Mouse (Mus musculus) naive thymus-derived CD4-positive, alpha-beta T cell, adult 2 months (primary cell): ENCODE measurements around the gene Rbm26.

Experiments
- DNase-seq: peaks from one replicate; pipeline ENCODE4 v3.0.0-alpha.2; 2011; ENCODE audit warnings: low read depth

The Rbm26 gene

GRCm38 (mm10) chr14:105177238-105177693, at the start of gene Rbm26:
Rbm26 (minus strand) TSS chr14:105177327.
- DNase-seq: peak; percentile 97

GRCm38 (mm10) chr14:105225790-105226189, 48.7 kb upstream of the Rbm26 start:
- DNase-seq: peak; percentile 9

DNA sequence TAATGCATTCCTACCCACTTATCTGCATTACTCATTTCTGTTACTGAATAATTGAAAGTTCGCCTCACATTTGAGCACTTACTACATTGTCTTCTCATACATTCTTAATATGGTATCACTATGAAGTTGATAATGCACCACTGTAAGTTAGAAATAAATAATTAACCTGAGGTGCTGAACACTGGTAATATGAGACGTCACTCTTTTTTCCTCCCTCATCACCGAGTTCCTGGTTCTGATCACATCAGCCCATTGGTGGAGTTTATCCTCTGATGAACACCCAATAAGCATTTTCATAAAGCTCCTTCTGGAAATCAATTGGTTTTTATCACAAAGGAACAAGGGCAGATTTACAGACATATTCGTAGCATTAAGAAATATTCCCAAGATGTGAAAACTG, 45.1 kb upstream of the Rbm26 start:
- no peak for DNase-seq

DNA sequence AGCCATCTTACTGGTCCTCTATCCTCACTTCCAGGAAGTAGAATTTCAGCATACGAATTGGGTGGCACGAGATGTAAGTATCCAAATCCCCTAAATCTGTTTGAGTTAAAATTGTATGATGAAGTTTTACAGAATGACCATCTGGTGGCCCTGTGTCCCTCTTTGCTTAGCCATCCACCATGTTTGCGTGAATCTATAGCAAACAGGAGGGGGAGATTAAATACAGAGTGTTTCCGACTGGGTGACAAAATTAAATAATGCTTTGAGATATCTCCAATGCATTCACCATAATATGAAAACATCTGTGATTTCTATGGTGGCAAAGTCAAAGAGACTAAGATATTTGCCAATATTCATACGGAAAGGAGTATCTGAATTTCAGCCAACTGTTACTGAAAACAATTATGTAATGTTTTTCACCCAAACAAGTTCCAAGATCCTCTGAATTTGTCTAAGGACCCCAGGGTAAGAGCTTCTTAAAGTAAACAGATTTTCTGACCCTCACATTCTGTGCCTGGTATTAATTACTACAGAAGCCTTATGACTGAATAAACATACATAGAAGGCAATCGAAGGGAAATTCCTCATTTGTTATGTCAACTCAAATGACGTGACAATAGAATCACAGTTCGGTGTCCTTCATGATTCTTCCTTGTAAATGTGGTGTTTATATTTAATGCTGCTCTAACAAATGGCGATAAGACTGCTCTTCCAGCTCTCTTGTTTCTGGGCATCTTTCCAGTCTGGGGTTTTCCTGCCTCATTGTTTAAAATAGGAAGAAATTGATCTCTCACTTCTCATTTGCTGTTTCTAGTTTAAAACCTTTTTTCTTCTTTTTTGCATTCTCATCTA, 42.6 kb upstream of the Rbm26 start:
- DNase-seq: no peak

DNA sequence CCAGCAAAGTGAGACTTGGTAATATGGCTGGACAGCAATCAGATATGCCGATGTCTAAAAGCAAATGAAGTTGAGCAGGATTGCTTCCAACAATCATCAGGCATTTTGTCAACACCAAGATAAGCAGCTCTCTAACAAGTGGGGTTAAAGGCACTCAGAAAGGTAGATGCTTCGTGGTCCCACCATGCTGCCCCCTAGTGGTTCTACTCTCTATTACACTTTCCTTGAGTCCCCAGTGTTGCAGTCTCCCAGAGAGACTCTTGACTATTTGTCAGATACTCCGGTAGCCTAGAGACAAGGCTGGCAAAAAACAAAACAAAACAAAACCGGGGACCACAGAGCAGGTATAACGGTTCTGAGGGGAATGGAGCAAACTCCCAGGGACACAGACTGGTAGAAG, 21.3 kb upstream of the Rbm26 start:
- DNase-seq: peak; percentile 71

GRCm38 (mm10) chr14:105194682-105195081, 17.6 kb upstream of the Rbm26 start:
- no peak for DNase-seq

DNA sequence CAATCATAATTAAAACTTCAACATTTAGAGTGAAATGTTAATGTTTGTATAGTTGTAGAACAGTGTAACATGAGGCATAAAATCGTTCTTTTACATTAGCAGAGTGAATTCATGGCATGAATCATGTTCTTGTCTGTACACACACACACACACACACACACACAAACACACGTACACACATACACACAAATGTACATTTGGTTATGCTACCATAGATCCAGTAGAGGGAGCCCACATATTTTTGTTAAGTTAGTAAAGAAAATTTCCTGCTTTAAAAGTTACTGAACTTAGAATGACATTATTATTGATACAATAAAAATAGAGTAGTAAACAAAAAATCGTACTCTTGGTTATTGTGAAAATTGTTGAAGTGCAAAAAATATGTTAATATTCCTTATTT, 7.7 kb upstream of the Rbm26 start:
- DNase-seq: peak; percentile 30

GRCm38 (mm10) chr14:105182786-105183185, 5.7 kb upstream of the Rbm26 start:
- DNase-seq: no peak

DNA sequence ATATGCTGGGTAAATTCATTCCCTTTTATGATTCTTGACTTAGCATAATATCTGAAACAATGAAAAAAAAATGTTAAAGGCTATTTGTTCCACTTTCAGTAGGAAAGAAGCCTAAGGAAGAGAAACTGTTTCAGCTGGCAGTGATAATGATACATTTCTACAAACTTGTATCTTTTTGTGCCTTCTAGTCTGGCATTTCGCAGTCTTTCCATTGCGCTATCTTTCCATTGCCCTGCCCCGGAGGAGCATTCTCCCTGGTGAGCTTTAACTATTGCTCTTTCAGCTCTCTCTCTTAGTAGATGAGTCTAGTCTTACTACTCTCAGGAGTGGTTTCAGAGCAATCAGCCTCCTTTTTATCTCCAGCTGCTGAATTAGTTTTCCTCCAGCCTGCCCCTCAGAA, 2.6 kb upstream of the Rbm26 start:
- no peak for DNase-seq

DNA sequence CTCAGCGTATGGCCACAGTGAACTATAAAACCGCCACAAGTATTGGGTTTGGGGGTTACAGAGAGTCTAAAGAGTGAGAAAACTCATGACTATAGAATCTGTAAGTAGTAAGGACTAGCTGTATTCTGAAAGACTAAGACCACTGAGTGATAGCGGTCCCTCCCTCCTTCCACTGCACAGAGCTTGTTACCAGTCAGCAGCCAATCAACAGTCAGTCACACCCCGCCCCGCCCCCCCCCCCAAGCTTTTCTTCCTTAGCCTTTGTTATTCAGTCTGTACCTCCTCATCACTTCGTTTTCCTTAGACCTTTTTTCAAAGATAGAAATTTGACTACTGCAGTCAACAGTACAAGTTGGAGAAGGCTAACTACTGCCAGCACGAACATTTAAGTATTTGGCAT, 1.9 kb upstream of the Rbm26 start:
- DNase-seq: no peak

- DNase-seq: peak; percentile 64
These were observed 552 bp downstream of the Rbm26 start for GRCm38 (mm10) chr14:105176381-105177168.

DNA sequence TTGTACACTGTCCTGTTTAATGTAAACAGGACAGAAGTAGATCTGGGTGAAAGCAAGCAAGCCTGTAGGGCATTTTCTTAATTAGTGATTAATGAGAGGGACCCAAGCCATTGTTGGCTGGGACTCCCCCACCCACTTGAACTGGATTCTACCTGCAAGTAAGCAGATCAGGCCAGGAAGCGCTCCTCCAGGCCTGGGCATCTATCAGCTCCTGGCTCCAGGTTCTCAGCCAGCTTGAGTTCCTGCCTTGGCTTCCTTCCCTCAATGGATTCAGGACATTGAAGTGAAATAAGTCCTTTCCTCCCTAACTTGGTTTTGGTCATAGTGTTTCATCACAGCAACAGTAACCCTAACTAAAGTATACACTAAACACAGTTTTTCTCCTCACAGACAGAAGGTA, 9.9 kb downstream of the Rbm26 start:
- no peak for DNase-seq

DNA sequence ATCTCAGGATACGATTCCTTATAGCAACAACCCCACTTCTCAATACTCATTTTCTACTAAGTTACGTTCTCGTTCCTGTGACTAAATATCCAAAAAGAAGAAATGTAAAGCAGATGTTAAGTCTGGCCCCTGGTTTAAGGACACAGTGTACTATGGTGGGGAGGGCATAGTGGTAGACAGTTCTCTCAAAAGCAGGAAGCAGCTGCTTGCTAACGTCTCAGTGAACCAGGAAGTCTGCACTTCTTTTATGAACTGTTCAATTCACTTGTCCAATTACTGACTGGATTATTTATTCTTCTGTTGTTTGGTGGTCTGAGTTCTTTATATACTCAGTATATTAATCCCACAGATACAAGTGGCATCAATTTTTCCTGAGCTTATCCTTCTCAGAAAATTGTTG, 12.3 kb downstream of the Rbm26 start:
- DNase-seq: peak; percentile 36

- no peak for DNase-seq
These were observed 15.8 kb downstream of the Rbm26 start for GRCm38 (mm10) chr14:105161334-105161733.

DNA sequence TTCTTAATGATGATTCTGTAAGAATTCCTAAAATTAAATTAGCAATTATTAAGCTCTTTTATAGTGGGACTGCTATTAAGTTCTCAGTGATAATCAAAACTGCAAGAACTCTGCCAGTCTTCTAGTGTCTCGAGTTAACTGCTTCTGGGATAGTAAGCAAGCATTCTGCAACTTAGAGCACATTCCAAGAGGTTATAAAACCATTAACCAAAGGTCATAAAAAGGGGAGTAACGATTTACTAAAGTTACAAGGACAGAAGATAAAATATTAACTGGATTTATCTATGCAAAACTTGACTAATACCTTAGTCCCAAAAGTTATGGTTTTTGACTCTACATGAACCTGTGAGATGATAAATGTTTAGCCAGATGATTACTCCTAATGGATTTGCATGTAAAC, 18.6 kb downstream of the Rbm26 start:
- no peak for DNase-seq

DNA sequence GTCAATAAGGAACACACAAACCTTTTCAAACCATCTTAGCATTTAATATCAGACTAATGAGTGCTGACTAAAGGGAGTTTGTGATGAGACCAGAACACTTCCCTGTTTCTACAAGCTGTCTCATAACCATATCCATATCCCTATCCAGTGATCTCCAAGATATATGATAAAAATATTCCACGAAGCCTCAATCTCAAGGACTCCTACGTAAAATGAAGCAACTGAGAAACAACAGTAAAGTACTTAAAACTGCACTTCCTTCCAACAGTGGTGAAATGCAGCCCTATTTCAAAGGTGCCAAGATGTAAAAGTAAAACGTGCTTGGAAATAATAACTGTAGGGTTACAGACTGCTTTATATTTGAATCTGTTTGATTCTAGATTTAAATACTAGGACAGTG, 43.1 kb downstream of the Rbm26 start:
- DNase-seq: no peak

DNA sequence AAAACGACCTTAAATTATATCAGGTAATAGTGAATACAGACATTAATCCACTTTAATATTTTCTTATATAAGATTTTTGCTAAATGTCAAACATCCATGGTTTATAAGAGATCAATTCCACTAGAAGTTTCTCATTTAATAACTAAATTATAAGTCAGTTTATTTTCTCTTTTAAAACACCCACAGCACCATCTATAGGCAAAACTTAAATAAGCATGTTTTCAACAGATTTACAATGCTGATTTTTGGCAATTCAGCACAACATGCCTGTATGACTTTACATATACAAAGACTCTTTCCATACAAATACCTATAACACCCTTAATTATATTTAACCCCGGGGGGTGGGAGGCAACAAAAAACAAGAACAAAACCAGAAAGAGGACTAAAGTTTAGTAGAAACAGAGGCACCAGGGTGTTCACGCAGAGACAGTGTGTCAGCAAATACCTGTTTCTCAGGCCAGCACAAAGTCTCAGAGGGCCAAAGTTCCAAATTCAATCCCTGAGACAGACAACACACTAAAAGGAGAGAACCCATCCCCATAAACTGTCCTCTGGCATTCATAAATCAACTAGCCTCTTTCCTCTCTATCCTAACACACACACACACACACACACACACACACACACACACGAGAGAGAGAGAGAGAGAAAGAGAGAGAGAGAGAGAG, 49.3 kb downstream of the Rbm26 start:
- no peak for DNase-seq

GRCm38 (mm10) chr14:105124513-105124912, 52.6 kb downstream of the Rbm26 start:
- DNase-seq: no peak

GRCm38 (mm10) chr14:105115402-105115801, 61.7 kb downstream of the Rbm26 start:
- DNase-seq: no peak

GRCm38 (mm10) chr14:105106252-105106651, 70.9 kb downstream of the Rbm26 start:
- DNase-seq: no peak

DNA sequence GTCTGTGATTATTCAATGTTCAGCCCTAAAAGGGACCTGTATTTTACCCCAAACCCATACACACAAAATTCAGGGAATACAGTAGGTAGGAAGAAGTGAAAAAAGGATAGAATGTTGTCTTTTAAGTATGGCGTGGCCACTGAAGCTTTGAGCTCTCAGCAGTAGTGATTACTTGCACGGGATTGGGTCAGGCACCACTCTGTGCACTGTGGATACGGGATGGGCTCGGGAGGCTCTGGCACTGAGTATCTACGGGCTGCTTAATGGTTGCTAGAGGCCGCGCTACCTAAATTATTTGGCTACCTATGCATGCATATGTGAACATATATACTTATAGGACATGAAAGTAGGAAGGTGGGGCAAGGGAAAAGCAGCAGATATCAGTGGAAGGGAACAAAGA, 78.3 kb downstream of the Rbm26 start:
- DNase-seq: no peak

DNA sequence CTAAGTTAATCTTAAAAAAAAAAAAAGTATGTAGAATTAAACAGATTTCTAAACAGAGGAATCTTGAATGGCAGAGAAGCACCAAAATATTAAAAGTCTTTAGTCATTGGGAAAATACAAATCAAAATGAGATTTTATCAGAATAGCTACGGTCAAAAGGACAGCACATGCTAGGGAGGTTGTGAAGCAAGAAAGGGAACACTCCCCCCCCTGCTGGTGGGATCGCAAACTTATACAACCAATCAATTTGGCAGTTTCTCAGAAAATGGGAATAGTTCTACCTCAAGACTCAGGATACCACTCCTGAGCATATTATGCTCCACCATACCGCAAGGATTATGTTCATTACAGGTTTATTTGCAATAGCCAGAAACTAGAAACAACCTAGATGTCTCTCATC, 80.9 kb downstream of the Rbm26 start:
- DNase-seq: no peak

GRCm38 (mm10) chr14:105087001-105087400, 90.1 kb downstream of the Rbm26 start:
- DNase-seq: no peak
